Mouse (Mus musculus) thymus, postnatal 25 days (tissue): ENCODE data around the gene Olfr924.
"Not testable (repeated sequence)": the region's sequence is repeated elsewhere in the genome, so short reads cannot be mapped to it uniquely, and the experiment has no call there.

Experiments used
- DNase-seq: peaks from one replicate; pipeline ENCODE4 v3.0.0; 2022

Olfr924 gene

DNA sequence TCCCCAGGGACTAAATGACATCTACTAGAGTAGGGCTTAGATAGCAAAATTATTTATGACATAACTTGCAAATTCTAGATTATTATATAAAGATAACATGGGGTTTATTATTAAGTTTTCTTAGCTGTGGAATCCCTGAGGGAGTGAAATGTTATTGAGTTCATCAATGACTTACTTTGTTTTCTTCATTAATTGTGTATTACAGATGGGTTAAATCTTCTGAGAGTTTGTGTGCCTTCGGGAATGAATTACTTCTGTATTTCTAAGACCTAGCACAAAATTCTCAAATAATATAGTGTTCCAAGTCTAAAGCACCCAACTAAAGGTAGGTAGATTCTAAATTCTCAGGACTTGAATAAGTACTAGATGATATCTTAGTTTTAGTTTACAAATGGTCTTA lies at the start of gene Olfr924:
Gene Olfr924 (plus strand): TSS at position 301 of the 400 bp plus-strand sequence.
- no peak for DNase-seq

GRCm38 (mm10) chr9:38805696-38806095 lies 38.6 kb upstream of the Olfr924 start:
- no peak for DNase-seq

DNA sequence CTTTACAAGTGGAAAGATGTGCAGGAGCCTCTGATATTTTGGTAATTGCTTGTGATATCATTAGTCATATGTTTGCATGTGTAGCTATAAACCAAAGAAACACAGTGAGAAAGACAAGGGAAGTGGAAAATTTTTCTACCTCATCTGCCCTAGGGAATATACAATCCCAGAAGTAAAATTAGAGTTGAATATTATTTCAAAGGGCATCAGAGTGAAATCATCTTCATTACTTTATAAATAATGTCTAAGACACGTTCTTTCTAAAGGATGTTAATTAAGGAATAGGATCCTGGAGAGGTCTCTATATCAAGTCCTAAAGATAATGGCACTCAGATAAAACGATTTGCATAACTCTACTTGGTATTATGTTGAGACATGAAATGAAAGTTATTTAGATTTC lies 29.9 kb upstream of the Olfr924 start, which contains the start of gene Olfr922:
Gene Olfr922 (plus strand): TSS at position 301 of the 400 bp plus-strand sequence.
- no peak for DNase-seq

- no peak for DNase-seq
These were observed 28.7 kb upstream of the Olfr924 start for GRCm38 (mm10) chr9:38815458-38815986.

GRCm38 (mm10) chr9:38826245-38826644 lies 18.0 kb upstream of the Olfr924 start, which contains the start of gene Olfr923:
TSS of gene Olfr923 (plus strand) at chr9:38826545.
- DNase-seq, result no peak

- no peak for DNase-seq
These were observed 11.2 kb upstream of the Olfr924 start for GRCm38 (mm10) chr9:38833027-38833426.

DNA sequence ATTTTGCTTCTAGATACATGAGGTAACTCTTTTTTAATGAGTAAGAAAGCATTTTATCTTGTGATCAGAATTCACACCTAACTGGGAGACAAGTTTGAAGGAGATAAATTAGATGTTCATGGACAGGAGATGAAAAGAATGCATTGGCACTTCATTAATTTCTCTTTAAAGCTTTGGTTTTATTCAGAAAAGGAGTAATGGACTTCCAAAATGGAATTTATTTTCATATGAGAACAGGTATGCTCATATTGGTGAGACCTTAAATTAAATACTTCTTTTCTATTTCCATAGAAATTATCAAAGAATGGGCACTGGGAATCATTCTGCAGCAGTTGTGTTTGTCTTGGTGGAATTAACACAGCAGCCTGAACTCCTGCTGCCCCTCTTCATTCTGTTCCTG lies 10.5 kb downstream of the Olfr924 start, which contains the start of gene Olfr26:
Gene Olfr26 (plus strand): TSS at position 301 of the 400 bp plus-strand sequence.
- DNase-seq, result no peak

GRCm38 (mm10) chr9:38874880-38875279 lies 30.6 kb downstream of the Olfr924 start:
- DNase-seq, result not testable (repeated sequence)

- DNase-seq, result no peak
These were observed 32.6 kb downstream of the Olfr924 start, which contains the start of gene Olfr926 for GRCm38 (mm10) chr9:38876826-38877225. TSS of gene Olfr926 (plus strand) at chr9:38877126.
